Mouse (Mus musculus) hindlimb bud, embryonic 11.5 days (tissue): ENCODE measurements around the gene Depdc7.

Source experiments
- DNase-seq: peaks from one replicate; pipeline ENCODE4 v3.0.0-alpha.2; 2012; ENCODE audit warnings: low read depth, low spot score; ENCODE audit errors: extremely low spot score

Gene Depdc7

DNA sequence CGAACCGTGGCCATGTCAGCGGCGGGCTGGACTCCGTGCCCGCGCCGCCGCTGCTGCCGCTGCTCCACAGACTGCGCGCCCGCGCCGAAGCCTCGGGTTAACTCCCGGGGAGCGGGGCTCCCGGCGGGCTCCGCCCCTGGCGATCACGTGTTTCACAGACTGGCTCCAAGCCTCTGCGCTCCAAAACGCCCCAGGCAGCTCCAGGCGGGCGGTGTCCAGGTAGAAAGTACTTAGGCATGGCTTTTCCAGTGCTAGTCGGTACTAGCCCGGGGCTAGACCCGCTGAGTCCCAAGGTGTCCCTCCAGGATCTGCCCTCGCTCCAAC, at the start of gene Depdc7:
Gene Depdc7, minus strand, starts transcription at position 138 of the 324 bp plus-strand sequence.
- peak; percentile 58 for DNase-seq

DNA sequence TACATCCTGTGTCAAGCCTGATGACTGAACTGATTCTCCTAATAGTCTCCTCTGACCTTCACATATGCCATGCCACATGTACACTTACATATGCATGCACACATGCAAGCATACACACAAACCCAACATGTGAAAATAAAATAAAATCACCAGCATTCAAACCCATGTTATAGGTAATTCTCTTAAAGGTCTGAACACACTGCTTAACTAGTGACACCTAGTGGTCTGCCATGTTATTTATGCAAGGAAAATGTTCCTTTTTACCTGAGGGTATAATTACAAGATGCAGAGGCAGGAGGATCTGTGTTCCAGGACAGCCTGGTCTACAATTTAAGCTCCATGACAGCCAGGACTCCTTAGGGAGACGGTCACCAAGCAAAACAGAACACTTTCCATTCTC, 32.1 kb upstream of the Depdc7 start:
- no peak for DNase-seq

DNA sequence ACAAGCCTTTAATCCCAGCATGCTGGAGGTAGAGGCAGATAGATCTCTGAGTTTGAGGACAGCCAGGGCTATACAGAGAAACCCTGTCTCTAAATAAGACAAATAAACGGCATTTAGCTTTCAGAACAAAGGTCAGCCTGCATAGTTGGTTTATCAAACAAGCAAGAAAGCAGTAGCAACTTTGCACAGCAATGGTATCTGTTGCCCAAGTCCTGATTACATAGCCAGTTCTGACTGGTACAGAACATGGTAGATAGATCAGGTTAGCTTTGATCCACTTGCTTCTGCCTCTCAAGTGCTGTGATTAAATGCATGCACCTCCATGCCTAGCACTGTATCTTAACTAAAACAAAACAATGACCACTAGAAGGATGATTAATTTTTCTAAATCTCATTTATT, 26.0 kb upstream of the Depdc7 start:
- DNase-seq = no peak

DNA sequence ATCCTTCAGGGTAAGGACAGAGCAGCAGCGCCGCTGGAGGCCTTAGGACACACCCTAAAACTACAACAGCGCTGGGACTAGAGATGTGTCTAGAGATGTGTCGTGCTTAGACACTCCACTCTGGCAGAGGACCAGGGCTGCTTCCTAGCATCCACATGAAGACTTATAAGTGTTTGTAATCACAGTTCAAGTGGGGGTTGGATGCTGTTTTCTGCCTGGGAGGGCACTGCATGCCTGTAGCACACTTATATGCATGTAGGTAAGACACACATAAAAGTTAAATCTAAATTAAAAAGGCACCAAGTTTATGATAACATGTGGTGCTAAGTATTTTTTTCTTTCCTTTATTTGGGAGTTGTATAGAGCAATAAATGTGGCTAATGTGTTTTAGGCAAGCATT, 21.3 kb upstream of the Depdc7 start:
- no peak for DNase-seq

DNA sequence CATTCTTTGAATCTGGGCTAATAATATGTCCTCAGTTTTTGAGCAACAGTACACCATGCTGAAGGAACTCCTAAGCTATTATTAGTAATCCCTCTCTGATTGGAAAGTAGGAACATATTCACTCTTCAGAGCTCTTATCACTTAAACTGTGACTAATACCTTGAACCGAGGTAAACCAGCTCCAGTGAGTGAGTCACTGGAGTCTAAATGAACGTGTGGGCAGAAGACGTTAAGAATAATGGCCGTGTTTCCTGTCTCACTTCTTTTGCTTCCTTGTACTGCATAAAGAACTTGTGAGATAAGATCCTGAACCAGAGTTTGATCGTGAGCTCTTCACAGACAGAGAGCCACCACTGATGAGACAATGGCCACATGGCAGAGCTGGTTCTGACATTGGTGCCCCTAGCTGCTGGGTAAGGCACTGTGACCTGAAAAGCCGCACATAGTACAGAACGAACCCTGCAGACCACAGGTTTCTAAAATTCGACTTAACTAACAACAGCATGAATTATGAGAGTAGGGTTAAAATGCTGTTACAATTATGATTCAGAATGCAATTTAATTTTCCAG, 20.5 kb upstream of the Depdc7 start:
- DNase-seq = no peak

DNA sequence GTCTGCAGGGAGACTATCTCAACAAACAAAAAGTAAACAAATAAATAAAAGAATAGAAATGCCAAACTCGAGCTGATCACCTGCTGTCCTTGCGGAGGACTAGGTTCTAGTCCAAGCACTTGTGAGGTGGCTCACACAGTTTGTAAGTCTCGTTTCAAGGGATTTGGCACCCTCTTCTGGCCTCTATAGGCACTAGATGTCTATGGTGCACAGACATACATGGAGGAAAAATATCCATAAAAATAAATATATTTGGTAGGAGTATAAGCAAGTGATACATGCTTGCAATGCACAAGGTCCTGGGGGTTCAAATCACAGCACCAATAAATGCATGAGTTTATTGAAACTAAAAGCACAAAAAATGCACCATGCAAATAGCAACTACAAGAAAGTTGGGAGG, 7.9 kb upstream of the Depdc7 start:
- no peak for DNase-seq

DNA sequence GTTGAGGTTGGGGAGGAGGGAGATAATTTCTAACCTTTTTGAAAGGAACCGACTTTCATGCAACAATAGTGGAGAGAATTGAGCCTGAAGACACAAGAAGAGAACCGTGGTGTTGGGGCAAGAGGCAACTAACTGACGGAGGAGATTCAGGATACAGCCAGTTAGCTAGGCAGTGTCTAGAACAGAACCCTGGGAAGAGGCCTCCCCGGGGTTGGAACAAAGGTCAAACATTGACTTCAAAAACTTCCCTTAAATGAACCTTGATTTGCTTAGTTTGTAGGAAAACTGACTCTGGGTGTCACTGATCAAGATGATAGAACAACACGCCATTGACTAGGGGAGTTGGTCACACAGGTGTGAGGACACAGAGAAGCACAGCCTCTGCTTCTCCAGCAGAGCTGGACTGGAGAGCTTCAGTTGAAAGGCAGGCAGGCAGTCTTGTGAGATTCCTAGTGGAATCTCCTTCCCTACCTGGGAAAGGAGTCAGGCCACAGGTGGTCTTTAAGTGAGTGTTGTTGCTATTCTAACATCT, 6.0 kb upstream of the Depdc7 start:
- DNase-seq = no peak

DNA sequence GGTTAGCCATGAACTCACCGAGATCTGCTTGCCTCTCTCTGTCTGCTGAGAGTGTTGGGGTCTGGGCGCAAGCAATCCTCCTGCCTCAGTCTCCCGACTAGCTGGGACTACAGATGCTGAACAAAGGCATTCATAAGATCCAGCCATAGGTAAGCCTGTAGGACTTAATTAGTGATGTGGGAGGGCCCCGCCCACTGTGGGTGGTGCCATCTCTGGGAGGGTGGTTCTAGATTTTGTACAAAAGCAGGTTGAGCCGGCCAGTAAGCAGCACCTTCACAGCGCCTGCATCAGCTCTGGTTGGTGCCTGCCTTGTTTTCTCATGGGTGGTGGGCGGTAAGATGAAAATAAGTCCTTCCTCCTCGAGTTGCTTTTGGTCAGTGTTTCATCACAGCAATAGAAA, 3.6 kb upstream of the Depdc7 start:
- no peak for DNase-seq

DNA sequence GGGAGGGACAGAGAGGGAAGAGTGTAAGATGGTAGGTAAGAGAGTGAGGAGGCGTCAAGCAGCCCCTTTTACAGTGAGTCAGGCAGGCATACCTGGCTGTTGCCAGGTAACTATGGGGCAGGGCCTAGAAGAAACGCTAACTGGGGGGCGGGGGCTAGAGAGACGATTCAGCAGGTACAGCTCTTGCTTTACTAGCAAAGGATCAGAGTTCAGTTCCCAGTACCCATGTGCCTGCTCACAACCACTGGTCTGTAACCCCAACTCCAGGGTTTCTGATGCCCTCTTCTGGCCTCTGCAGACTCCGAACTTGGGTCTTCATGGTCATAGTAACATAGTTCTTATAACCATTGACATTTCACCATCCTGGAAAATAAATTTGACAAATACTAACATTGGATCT, 1.3 kb upstream of the Depdc7 start:
- DNase-seq = no peak

DNA sequence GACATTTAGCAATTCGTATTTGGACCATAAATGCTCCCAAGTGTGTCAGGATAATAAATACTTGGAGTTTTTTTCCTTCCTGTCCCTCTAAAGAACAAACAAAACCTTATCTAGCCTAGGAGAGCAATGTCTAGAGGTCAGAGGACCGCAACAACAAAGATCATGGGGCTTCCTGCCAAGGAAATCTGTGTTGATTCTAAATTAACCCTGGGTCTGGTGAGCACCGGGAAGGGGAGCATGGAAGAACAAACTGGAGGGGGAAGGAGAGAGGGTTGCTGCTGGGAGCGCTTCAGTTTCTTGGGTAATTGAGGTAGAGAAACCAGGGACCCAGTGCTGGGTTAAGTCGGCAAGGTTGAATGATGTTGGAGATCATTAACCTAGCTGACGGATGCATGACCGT, 482 bp upstream of the Depdc7 start:
- DNase-seq = no peak

DNA sequence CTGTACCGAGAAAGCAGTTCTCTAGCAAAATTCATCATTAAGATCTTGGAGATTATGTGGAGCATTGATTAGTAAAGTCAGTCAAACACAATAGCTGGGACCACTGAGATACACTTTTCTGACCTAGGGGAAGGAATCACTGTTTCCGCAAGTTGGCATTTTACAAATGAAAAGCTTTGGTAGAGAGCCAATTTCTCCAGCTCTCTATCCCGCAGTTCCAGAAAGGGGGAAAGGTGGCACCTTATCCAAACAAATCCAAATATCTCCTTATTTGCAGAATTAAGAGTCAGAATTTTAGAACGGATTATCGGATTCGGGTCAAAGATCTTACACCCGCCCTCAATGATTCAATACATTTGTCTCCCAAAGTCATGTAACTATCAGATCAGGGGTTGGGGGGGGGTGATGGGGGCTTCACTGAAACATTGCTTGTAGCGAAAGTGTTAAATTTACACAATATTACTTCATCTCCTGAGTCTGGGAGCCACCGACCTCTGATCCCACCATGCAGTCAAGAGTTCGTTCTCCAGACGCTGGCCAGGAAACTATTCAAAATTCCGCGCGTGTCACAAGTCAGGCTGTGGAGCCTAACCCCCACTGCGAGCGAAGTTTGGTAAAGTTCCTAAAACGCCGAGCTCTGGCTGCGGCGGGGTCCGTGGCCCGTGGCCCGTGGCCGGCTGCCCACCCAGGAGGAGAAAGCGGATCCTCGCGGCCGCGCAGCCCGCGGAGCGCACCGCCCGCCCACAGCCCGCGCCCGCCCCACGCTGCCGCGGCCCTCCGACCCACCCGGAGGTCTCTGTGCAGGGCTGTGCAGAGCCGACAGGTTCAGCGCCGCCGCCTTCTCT, 560 bp downstream of the Depdc7 start:
- no peak for DNase-seq

DNA sequence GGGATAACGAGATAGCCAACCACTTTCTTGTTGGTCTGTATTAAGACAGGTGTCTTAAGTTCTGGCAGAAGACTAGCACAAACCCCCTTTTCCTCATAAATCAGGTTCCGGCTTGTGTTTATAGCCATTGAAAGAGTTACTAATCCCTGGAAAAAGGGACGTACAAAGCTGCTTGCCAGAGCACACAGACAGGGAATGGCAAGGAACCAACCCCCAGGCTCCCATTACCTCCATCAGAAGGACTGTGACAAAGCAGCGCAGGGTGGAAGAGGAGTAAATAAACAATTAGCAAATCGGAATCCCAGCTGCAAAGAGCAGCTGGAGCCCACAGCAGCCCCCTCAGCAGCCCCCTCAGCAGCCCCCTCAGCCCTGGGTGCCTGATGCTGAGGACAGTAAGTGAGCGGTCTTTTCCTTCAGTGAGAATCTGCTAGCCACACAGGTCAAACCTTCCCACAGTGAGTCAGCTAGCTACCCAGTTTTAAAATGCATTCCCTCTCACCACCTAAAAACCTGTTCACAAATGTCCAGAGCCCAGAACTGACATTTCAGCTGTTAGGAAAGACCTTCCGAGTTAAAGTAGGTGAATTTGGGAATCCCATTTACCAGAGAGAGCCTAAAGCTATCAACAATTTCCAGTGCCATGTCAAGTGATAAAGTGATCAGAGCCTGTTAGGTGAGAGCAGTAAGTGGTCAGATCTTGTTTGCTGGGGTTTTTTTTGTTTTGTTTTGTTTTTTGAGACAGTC, 1.5 kb downstream of the Depdc7 start:
- DNase-seq = no peak

DNA sequence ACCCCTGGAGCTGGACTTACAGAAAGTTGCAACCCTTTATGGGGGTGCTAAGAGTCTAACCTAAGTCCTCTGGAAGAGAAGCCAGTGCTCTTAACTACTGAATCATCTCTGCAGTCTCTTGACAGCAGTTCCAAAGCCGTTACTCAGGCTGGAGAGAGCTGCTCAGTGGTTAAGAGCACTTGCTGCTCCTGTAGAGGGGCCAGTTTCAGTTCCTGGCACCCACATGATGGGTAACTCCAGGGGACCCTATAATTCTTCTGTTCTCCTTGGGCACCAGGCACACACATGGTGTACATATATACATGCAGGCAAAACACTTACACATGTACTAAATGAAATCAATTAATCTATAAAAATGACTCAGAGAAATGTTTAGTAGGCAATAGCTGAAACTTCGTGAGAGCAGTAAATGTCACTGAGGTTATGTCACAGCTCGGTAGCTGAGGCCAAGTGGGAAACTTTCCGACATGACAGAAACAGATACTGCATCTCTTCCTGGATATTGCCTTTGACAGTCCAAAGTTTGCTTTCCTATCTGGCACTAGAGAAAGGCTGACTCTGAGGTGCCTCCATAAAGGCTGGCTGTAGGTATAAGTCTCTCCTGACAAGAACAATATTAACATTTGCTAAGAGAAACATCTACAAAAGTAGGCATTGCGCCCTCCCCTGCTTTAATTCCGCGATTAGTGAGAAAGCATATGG, 2.3 kb downstream of the Depdc7 start:
- no peak for DNase-seq

DNA sequence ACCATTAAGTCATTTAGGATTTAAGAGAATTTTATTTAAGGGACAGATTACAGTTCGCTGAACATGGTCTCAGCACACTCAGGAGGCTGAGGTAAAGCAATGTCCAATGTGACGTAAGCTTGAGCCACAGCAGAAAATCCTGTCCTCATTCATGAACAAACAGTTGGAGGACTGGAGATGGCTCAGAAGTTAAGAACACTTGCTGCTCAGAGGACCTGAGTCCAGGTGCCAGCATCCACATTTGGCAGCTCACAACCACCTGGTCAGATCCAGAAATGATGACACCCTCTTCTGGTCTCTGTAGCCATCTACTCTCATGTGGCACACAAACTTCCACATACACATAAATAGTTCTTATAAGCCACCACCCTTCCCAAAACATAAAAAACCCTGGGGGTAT, 3.0 kb downstream of the Depdc7 start:
- DNase-seq = no peak

DNA sequence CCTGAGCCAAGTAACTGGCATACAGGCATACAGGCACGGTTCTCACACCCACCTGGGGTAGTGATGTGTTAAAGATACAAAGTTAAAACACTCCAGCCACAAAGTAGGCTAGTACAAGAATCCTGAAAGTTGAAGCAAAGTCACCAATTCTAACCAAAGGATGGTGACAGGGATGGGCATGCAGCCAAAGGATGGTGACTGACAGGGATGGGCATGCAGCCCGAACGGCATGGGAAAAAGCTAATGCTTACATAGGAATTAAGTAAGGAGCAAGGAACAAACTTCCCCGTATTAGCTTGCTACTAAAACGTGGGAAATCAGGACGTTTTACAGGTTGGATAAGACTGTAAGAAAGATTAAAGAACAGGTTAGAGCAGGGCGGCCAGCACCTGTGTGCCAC, 6.4 kb downstream of the Depdc7 start:
- DNase-seq = no peak

DNA sequence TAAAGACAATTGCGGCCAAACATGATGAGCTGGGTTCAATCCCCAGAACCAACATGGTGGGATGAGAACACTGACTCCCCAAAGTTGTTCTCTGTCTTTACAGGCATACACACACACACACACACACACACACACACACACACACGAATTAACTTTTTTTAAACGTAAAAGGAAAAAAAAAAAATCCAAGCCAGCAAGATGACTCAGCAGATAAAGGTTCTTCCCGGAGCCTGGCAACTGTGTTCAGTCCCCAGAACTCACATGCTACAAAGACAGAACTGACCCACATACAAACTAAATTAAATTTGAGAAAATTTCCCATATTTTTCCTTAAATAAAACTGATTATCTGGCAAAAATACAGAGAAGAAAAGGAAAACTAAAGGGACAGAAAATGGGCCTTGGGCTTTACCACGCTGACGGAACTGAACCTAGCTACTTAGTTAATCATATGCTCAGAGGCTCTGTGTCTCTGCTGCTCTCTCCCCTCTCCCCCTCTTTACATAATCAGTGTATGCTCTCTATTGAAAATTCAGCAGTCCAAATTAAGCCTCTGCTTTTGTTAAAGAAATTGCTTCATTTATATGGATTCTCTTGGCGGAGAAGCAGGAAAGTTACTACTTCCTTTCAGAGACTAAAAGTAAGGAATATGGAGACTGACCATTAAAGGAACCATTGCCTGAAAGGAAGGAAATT, 10.0 kb downstream of the Depdc7 start:
- DNase-seq = no peak

DNA sequence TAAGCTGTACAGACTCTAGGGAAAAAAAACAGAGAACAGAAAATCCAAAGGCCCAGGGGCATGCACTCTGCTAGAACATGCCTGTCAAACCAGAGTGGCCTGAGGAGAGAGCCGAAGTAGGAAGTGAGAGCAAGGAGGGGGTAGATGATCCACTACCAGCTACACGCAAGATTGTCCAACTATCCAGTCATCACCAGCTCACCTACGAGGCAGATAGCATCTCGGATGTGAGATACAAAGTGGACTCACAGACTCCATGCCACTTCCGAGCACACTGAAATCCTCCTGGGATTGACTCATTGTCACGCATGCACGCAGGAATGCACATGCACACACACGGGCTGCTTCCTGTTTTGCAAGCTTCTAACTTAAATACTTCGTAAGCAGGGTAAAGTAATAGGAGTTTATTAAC, 10.6 kb downstream of the Depdc7 start:
- DNase-seq = no peak

DNA sequence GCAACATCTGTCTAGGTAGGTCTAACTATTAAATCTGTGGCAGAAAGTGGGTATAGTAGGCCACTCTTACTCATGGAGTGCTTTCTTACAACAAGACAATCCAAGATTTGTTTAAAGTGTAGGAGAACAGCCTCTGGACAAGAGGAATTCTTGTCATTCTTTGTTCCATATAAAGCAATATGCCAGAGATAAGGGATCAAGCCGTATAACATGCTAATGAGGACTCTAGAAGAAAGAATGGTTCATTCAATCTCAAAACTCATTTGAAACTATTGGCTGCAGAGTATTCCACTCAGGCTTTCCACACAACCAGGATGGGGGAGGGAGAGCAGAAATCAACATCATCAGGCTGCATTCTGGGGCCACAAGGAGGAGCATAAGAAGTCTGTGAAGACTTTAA, 15.3 kb downstream of the Depdc7 start:
- no peak for DNase-seq

DNA sequence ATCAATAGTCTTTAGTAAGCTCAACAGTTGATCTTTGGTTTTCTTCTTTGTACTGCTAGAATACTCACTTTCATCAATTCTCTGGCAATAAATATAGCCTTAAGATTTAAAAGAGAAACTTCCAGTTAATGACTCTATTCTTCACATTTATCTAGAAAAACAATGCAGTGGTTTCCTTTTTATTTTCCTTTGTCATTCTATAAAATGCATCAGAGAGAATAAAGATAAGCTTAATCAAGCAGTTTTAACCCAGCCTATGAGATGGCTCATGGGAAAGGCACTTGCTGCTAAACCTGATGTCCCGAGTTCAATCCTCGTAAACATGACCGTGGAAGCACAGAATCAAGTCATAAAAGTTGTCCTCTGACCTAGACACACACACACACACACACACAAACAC, 20.7 kb downstream of the Depdc7 start:
- no peak for DNase-seq

DNA sequence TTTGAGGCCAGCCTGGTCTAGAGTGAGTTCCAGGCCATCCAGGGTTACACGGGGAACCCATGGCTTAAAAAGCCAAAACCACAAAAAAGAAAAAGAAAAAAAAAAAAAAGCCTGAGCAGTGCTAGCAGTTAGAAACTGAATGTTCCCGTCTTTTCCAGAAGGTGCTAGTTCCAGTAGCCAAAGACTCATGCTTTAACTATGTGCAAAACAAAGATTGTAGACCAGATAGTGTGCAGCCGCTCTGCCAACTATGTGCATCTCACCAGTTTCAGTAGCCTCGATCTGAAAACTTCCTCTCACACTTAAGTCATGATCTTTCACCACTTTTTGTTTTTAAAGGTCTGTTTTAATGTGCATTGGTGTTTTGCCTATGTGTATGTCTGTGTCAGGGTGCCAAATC, 24.9 kb downstream of the Depdc7 start:
- no peak for DNase-seq

DNA sequence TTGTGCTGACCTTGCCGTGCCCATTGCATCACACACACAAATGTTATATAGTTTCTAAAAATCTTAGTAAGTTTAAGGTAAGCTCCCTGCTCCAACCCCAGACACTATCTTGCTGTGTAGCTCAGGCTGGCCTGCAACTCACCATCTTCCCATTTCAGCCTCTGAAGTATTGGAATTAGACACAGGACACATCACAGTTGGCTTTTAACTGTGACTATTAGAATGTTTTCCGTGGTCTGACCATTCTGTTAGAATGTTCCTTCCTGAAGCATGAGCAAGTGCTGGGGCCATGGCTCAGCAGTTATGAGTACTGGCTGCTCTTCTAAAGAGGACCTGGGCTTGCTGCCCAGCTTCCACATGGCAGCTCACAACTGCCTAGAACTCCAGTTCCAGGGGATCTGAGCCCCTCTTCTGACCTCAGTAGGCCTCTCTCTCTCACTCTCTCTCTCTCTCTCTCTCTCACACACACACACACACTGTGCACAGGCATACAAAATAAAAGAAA, 25.4 kb downstream of the Depdc7 start:
- no peak for DNase-seq
